Mouse (Mus musculus): ENCODE results near the gene Lgals3. TPM values are rescaled to one million over a fixed set of nuclear protein-coding genes. Genes with fewer than 3 reads are reported as not detected.

Lgals3 gene
- polyA plus RNA-seq, 1 experiment from 2014 or later: 1.1 TPM

- Histone ChIP-seq H3K27ac (ENCODE audit: low read depth, low read length) (no peak overlapping the region), H3K9ac (ENCODE audit: low read length) (no peak overlapping the region), H3K4me3 (ENCODE audit: low read depth, low read length) (no peak overlapping the region), H3K4me2 (ENCODE audit: low read depth) (no peak overlapping the region), H3K9me3 (ENCODE audit: control insufficient read depth, low read length) (no peaks in the 10 kb centered on the region), H3K27me3 (ENCODE audit: control insufficient read depth, insufficient read depth, low read length) (no peaks in the 10 kb centered on the region), H3K4me1 (ENCODE audit: control insufficient read depth, insufficient read depth, low read length) (peaks cover 7% of the 10 kb centered on the region), H3K36me3 (ENCODE audit: control insufficient read depth, insufficient read depth, low read length) (no peaks in the 10 kb centered on the region)
- DNase-seq (ENCODE audit: low spot score) (no peak), ATAC-seq (ENCODE audit: insufficient read depth, low FRiP score, low TSS enrichment) (no peak)
- WGBS: 95% methylated on average over 24 of the region's 24 CpGs
These were observed 52.2 kb downstream of the Lgals3 start for GRCm38 (mm10) chr14:47419723-47420276.

- DNase-seq (ENCODE audit: low spot score) (no peak), ATAC-seq (ENCODE audit: insufficient read depth, low FRiP score, low TSS enrichment) (no peak)
- H3K36me3 ChIP-seq (ENCODE audit: control insufficient read depth, insufficient read depth, low read length): no peaks in the 10 kb centered on the region
- H3K27ac ChIP-seq (ENCODE audit: low read depth, low read length): no peak overlapping the region
- peaks cover 7% of the 10 kb centered on the region for H3K4me1 ChIP-seq (ENCODE audit: control insufficient read depth, insufficient read depth, low read length)
- no peak overlapping the region for H3K9ac ChIP-seq (ENCODE audit: low read length)
- H3K27me3 ChIP-seq (ENCODE audit: control insufficient read depth, insufficient read depth, low read length): no peaks in the 10 kb centered on the region
- no peaks in the 10 kb centered on the region for H3K9me3 ChIP-seq (ENCODE audit: control insufficient read depth, low read length)
- 38% methylated on average over 2 of the region's 2 CpGs for WGBS
- no peak overlapping the region for H3K4me2 ChIP-seq (ENCODE audit: low read depth)
- H3K4me3 ChIP-seq (ENCODE audit: low read depth, low read length): no peak overlapping the region
These were observed 54.1 kb downstream of the Lgals3 start for GRCm38 (mm10) chr14:47421606-47422005.

- H3K4me2 ChIP-seq (ENCODE audit: low read depth): no peak overlapping the region
- H3K9me3 ChIP-seq (ENCODE audit: control insufficient read depth, low read length): no peaks in the 10 kb centered on the region
- H3K27me3 ChIP-seq (ENCODE audit: control insufficient read depth, insufficient read depth, low read length): no peaks in the 10 kb centered on the region
- DNase-seq (ENCODE audit: low spot score): no peak
- WGBS: 64% methylated on average over 4 of the region's 4 CpGs
- no peak overlapping the region for H3K4me3 ChIP-seq (ENCODE audit: low read depth, low read length)
- H3K36me3 ChIP-seq (ENCODE audit: control insufficient read depth, insufficient read depth, low read length): no peaks in the 10 kb centered on the region
- no peak overlapping the region for H3K9ac ChIP-seq (ENCODE audit: low read length)
- H3K4me1 ChIP-seq (ENCODE audit: control insufficient read depth, insufficient read depth, low read length): peaks cover 1% of the 10 kb centered on the region
- ATAC-seq (ENCODE audit: insufficient read depth, low FRiP score, low TSS enrichment): no peak
- H3K27ac ChIP-seq (ENCODE audit: low read depth, low read length): no peak overlapping the region
These were observed 54.9 kb downstream of the Lgals3 start for GRCm38 (mm10) chr14:47422466-47422865.

- no peaks in the 10 kb centered on the region for H3K36me3 ChIP-seq (ENCODE audit: control insufficient read depth, insufficient read depth, low read length)
- H3K4me1 ChIP-seq (ENCODE audit: control insufficient read depth, insufficient read depth, low read length): no peaks in the 10 kb centered on the region
- no peak overlapping the region for H3K9ac ChIP-seq (ENCODE audit: low read length)
- no peak for ATAC-seq (ENCODE audit: insufficient read depth, low FRiP score, low TSS enrichment)
- no peaks in the 10 kb centered on the region for H3K27me3 ChIP-seq (ENCODE audit: control insufficient read depth, insufficient read depth, low read length)
- H3K9me3 ChIP-seq (ENCODE audit: control insufficient read depth, low read length): no peaks in the 10 kb centered on the region
- H3K4me3 ChIP-seq (ENCODE audit: low read depth, low read length): no peak overlapping the region
- no peak for DNase-seq (ENCODE audit: low spot score)
- H3K27ac ChIP-seq (ENCODE audit: low read depth, low read length): no peak overlapping the region
- no peak overlapping the region for H3K4me2 ChIP-seq (ENCODE audit: low read depth)
These were observed 65.4 kb downstream of the Lgals3 start for GRCm38 (mm10) chr14:47432987-47433386.

Other genes starting within 250 kb of the Lgals3 start
- gene Gch1, start 178.3 kb upstream of the Lgals3 start, polyA plus RNA-seq (2014; fragmentation: Nextera tagmentation; extraction: Ambion mirVana): 2.3 and 2.4 TPM in 2 replicates
- 37.6 and 40.1 TPM in 2 replicates for gene Wdhd1, start 90.9 kb upstream of the Lgals3 start, polyA plus RNA-seq (2014; fragmentation: Nextera tagmentation; extraction: Ambion mirVana)
- gene Socs4, start 90.8 kb upstream of the Lgals3 start, polyA plus RNA-seq (2014; fragmentation: Nextera tagmentation; extraction: Ambion mirVana): 5.0 and 7.7 TPM in 2 replicates
- gene Mapk1ip1l, start 69.5 kb upstream of the Lgals3 start, polyA plus RNA-seq (2014; fragmentation: Nextera tagmentation; extraction: Ambion mirVana): 99.5 and 101 TPM in 2 replicates
- gene Dlgap5, start 50.7 kb downstream of the Lgals3 start, polyA plus RNA-seq (2014; fragmentation: Nextera tagmentation; extraction: Ambion mirVana): 55.3 and 56.2 TPM in 2 replicates
- gene Fbxo34, start 82.7 kb downstream of the Lgals3 start, polyA plus RNA-seq (2014; fragmentation: Nextera tagmentation; extraction: Ambion mirVana): 22.9 and 25.8 TPM in 2 replicates
- 17.5 and 19.1 TPM in 2 replicates for gene Atg14, start 202.9 kb downstream of the Lgals3 start, polyA plus RNA-seq (2014; fragmentation: Nextera tagmentation; extraction: Ambion mirVana)

Measured in neural tube, embryonic 11.5 days (tissue).